Mouse (Mus musculus) heart, embryonic 14.5 days (tissue): ENCODE data around the gene Unc79. TPM values are rescaled to one million over a fixed set of nuclear protein-coding genes. Genes with fewer than 3 reads are reported as not detected.

ENCODE experiments used
- ATAC-seq: fragments of 200-750 bp; cut with Nextera tagmentation; 2 replicates; pipeline ENCODE4 v1.8.0; 2017; ENCODE audit warnings: low read depth, moderate TSS enrichment; ENCODE audit not compliant: insufficient number of reproducible peaks, insufficient read depth, low FRiP score
- H3K27ac ChIP-seq, 2 experiments: fragments of 200-500 bp in 1 of 2; fragments of 300-500 bp in 1 of 2; sonication (generic) in 1 of 2; replicated peaks in 1 of 2; 2 replicates each; pipeline ENCODE4 v1.5.1; 2012 to 2014; ENCODE audit warnings: low read depth in 2 of 2, low read length in 2 of 2, control low read depth in 1 of 2, mild to moderate bottlenecking in 1 of 2, mixed read lengths in 1 of 2; ENCODE audit not compliant: control insufficient read depth in 1 of 2, insufficient read depth in 1 of 2
- H3K27me3 ChIP-seq: fragments of 300-500 bp; sonication (generic); 2 replicates; pipeline ENCODE4 v1.6.1; 2014; ENCODE audit warnings: mild to moderate bottlenecking, low read length, control low read depth; ENCODE audit not compliant: control insufficient read depth, insufficient read depth
- H3K36me3 ChIP-seq: fragments of 300-500 bp; sonication (generic); 2 replicates; pipeline ENCODE4 v1.6.1; 2014; ENCODE audit warnings: mild to moderate bottlenecking, control low read depth, low read length, mixed read lengths; ENCODE audit not compliant: control insufficient read depth, insufficient read depth
- H3K4me1 ChIP-seq, 2 experiments: fragments of 200-500 bp in 1 of 2; fragments of 300-500 bp in 1 of 2; sonication (generic) in 1 of 2; 2 replicates each; pipeline ENCODE4 v1.6.1; 2012 to 2014; ENCODE audit warnings: low read length in 2 of 2, control low read depth in 1 of 2, mixed read lengths in 1 of 2; ENCODE audit not compliant: control insufficient read depth in 2 of 2, insufficient read depth in 2 of 2
- H3K4me2 ChIP-seq: fragments of 300-500 bp; sonication (generic); 2 replicates; pipeline ENCODE4 v1.6.1; 2014; ENCODE audit warnings: mild to moderate bottlenecking, low read length
- H3K4me3 ChIP-seq, 2 experiments: fragments of 200-500 bp in 1 of 2; fragments of 300-500 bp in 1 of 2; sonication (generic) in 1 of 2; 2 replicates each; pipeline ENCODE4 v1.5.1; 2012 to 2014; ENCODE audit warnings: low read length in 2 of 2, mild to moderate bottlenecking in 2 of 2, control low read depth in 1 of 2, low read depth in 1 of 2, moderate library complexity in 1 of 2; ENCODE audit not compliant: control insufficient read depth in 1 of 2, insufficient read depth in 1 of 2
- H3K9ac ChIP-seq: fragments of 300-500 bp; sonication (generic); 2 replicates; pipeline ENCODE4 v1.6.1; 2014; ENCODE audit warnings: mild to moderate bottlenecking, low read length
- H3K9me3 ChIP-seq: fragments of 300-500 bp; sonication (generic); 2 replicates; pipeline ENCODE4 v1.6.1; 2016; ENCODE audit warnings: low read length, control low read depth; ENCODE audit not compliant: control insufficient read depth
- WGBS: fragments of 180-500 bp; shearing (Covaris S2); extraction: QIAGEN DNeasy Blood & Tissue Kit; methylation state at CpG from one replicate; pipeline ENCODE4 v1.1.7; 2014; 5-methylcytosine and 5-hydroxymethylcytosine counted together
- microRNA-seq: library from miRNA; unstranded; fragments of <30 nt; microRNA quantifications from one replicate; pipeline ENCODE4, GENCODE M21; 2016
- polyA plus RNA-seq: library from polyadenylated mRNA; unstranded; fragments of >200 nt; fragmentation: Nextera tagmentation; extraction: Ambion mirVana; gene quantifications from 2 replicates; pipeline ENCODE4 v1.2.1, GENCODE M21; 2014

Gene Unc79
- polyA plus RNA-seq, 1 experiment from 2014 or later, result 0.07 TPM

GRCm38 (mm10) chr12:103223671-103224070 is 275.0 kb downstream of the Unc79 start:
- 86% methylated on average over 9 of the region's 9 CpGs for WGBS
- Histone ChIP-seq H3K9ac (no peak overlapping the region), H3K4me3 (no peak overlapping the region), H3K9me3 (no peaks in the 10 kb centered on the region), H3K4me2 (no peak overlapping the region), H3K36me3 (no peaks in the 10 kb centered on the region), H3K27ac (no peak overlapping the region), H3K27me3 (no peaks in the 10 kb centered on the region), H3K4me1 (peaks cover 3 to 14% of the 10 kb centered on the region in 2 experiments; a peak in 1 of 4 replicates)
- no peak for ATAC-seq

- no peaks in the 10 kb centered on the region for H3K36me3 ChIP-seq
- H3K4me1 ChIP-seq, result peaks cover 3 to 14% of the 10 kb centered on the region in 2 experiments; a peak in 1 of 4 replicates
- 69% methylated on average over 4 of the region's 4 CpGs for WGBS
- no peak overlapping the region for H3K9ac ChIP-seq
- no peak overlapping the region for H3K4me2 ChIP-seq
- no peaks in the 10 kb centered on the region for H3K9me3 ChIP-seq
- H3K27ac ChIP-seq, result no peak overlapping the region
- no peaks in the 10 kb centered on the region for H3K27me3 ChIP-seq
- H3K4me3 ChIP-seq, result no peak overlapping the region
- ATAC-seq, result no peak
Measured at GRCm38 (mm10) chr12:103226121-103226520, 277.5 kb downstream of the Unc79 start.

GRCm38 (mm10) chr12:103229058-103229457 is 280.4 kb downstream of the Unc79 start:
- H3K27ac ChIP-seq, result no peak overlapping the region
- no peaks in the 10 kb centered on the region for H3K36me3 ChIP-seq
- WGBS, result 54% methylated on average over 4 of the region's 4 CpGs

More at GRCm38 (mm10) chr12:103229058-103229457, 280.4 kb downstream of the Unc79 start:
- Histone ChIP-seq H3K4me3 (no peak overlapping the region), H3K9me3 (no peaks in the 10 kb centered on the region), H3K9ac (no peak overlapping the region), H3K27me3 (no peaks in the 10 kb centered on the region), H3K4me1 (peaks cover 0 to 6% of the 10 kb centered on the region in 2 experiments; a peak in 1 of 4 replicates), H3K4me2 (no peak overlapping the region)
- ATAC-seq, result no peak

Small RNA genes within 50 kb of the gene (microRNA-seq; reads per million reads assigned to microRNA genes)
- gene Gm44324, result not detected

Other genes with a start within 250 kb of the Unc79 start
- gene Itpk1, start 243.9 kb upstream of the Unc79 start, polyA plus RNA-seq, result 3.7 and 4.2 TPM in 2 replicates
- 14.3 and 17.2 TPM in 2 replicates for gene Moap1, start 205.2 kb upstream of the Unc79 start, polyA plus RNA-seq
- 7.6 TPM in 2 replicates for gene Tmem251, start 205.1 kb upstream of the Unc79 start, polyA plus RNA-seq
- gene Gm28051, start 191.1 kb upstream of the Unc79 start, polyA plus RNA-seq, result not detected in 2 replicates
- 22.9 and 26.5 TPM in 2 replicates for gene Gon7, start 191.1 kb upstream of the Unc79 start, polyA plus RNA-seq
- 33.8 and 35.0 TPM in 2 replicates for gene Ubr7, start 190.9 kb upstream of the Unc79 start, polyA plus RNA-seq
- gene Gm20604, start 190.2 kb upstream of the Unc79 start, polyA plus RNA-seq, result 16.8 and 17.3 TPM in 2 replicates
- 16.0 and 16.4 TPM in 2 replicates for gene Btbd7, start 70.4 kb upstream of the Unc79 start, polyA plus RNA-seq
- not detected in 2 replicates for gene Cox8c, start 49.5 kb upstream of the Unc79 start, polyA plus RNA-seq